Mouse (Mus musculus) embryonic facial prominence, embryonic 11.5 days (tissue): Measurements from ENCODE around the gene Insl6. TPM values are rescaled to one million over a fixed set of nuclear protein-coding genes. Genes with fewer than 3 reads are reported as not detected.
A peak's percentile ranks its signal among the peaks of the same experiment; 100 is the strongest.

Experiments
- ATAC-seq: fragments of 200-750 bp; cut with Nextera tagmentation; replicated peaks from 2 replicates; pipeline ENCODE4 v1.8.0; 2017; ENCODE audit warnings: low read depth; ENCODE audit not compliant: insufficient number of reproducible peaks, low FRiP score, low TSS enrichment
- DNase-seq: peaks from one replicate; pipeline ENCODE4 v3.0.0-alpha.2; 2015; ENCODE audit warnings: low spot score
- H3K27ac ChIP-seq: fragments of 300-500 bp; sonication (generic); replicated peaks from 2 replicates; pipeline ENCODE4 v1.5.1; 2014; ENCODE audit warnings: mild to moderate bottlenecking, low read depth, low read length, control low read depth
- H3K27me3 ChIP-seq: fragments of 300-500 bp; sonication (generic); 2 replicates; pipeline ENCODE4 v1.6.1; 2014; ENCODE audit warnings: mild to moderate bottlenecking, low read length, moderate library complexity, mixed read lengths; ENCODE audit not compliant: control insufficient read depth, insufficient read depth
- H3K36me3 ChIP-seq: fragments of 300-500 bp; sonication (generic); replicated peaks from 2 replicates; pipeline ENCODE4 v1.6.1; 2014; ENCODE audit warnings: low read depth, mild to moderate bottlenecking, low read length, moderate library complexity, mixed read lengths; ENCODE audit not compliant: control insufficient read depth, insufficient read depth
- H3K4me1 ChIP-seq: fragments of 300-500 bp; sonication (generic); 2 replicates; pipeline ENCODE4 v1.6.1; 2014; ENCODE audit warnings: low read length, mixed read lengths; ENCODE audit not compliant: control insufficient read depth, insufficient read depth
- H3K4me2 ChIP-seq: fragments of 300-500 bp; sonication (generic); 2 replicates; pipeline ENCODE4 v1.6.1; 2014; ENCODE audit warnings: low read depth, mild to moderate bottlenecking, control low read depth, low read length, moderate library complexity
- H3K4me3 ChIP-seq: fragments of 300-500 bp; sonication (generic); 2 replicates; pipeline ENCODE4 v1.5.1; 2014; ENCODE audit warnings: low read depth, low read length, control low read depth
- H3K9ac ChIP-seq: fragments of 300-500 bp; sonication (generic); replicated peaks from 2 replicates; pipeline ENCODE4 v1.6.1; 2014; ENCODE audit warnings: mild to moderate bottlenecking, control low read depth, low read length
- H3K9me3 ChIP-seq: fragments of 300-500 bp; sonication (generic); replicated peaks from 2 replicates; pipeline ENCODE4 v1.6.1; 2016; ENCODE audit warnings: mild to moderate bottlenecking, low read length, inconsistent platforms, mixed read lengths; ENCODE audit not compliant: control insufficient read depth
- WGBS: fragments of 180-500 bp; shearing (Covaris S2); extraction: QIAGEN DNeasy Blood & Tissue Kit; methylation state at CpG from one replicate; pipeline ENCODE4 v1.1.7; 2014; 5-methylcytosine and 5-hydroxymethylcytosine counted together
- polyA plus RNA-seq: library from polyadenylated mRNA; unstranded; fragments of >200 nt; fragmentation: Nextera tagmentation; extraction: Ambion mirVana; gene quantifications from 2 replicates; pipeline ENCODE4 v1.2.1, GENCODE M21; 2014

The Insl6 gene
- polyA plus RNA-seq, 1 experiment from 2014 or later, result 8.1 TPM

- DNase-seq (no peak), ATAC-seq (no peak)
- Histone ChIP-seq H3K4me2 (no peak overlapping the region), H3K9ac (no peak overlapping the region), H3K4me3 (no peak overlapping the region), H3K27me3 (no peaks in the 10 kb centered on the region), H3K36me3 (no peaks in the 10 kb centered on the region), H3K9me3 (no peaks in the 10 kb centered on the region), H3K27ac (no peak overlapping the region), H3K4me1 (no peaks in the 10 kb centered on the region)
Measured at GRCm38 (mm10) chr19:29344868-29345267, 19.7 kb upstream of the Insl6 start.

- Histone ChIP-seq H3K9me3 (no peaks in the 10 kb centered on the region), H3K27me3 (no peaks in the 10 kb centered on the region), H3K4me3 (no peak overlapping the region), H3K9ac (no peak overlapping the region), H3K36me3 (no peaks in the 10 kb centered on the region), H3K27ac (no peak overlapping the region), H3K4me1 (no peaks in the 10 kb centered on the region), H3K4me2 (no peak overlapping the region)
- ATAC-seq, result no peak
- DNase-seq, result no peak
- WGBS, result 91% methylated on average over 6 of the region's 6 CpGs
Measured at GRCm38 (mm10) chr19:29342281-29342680, 17.1 kb upstream of the Insl6 start.

GRCm38 (mm10) chr19:29341029-29341428, 15.9 kb upstream of the Insl6 start:
- no peak overlapping the region for H3K27ac ChIP-seq
- H3K9ac ChIP-seq, result no peak overlapping the region
- ATAC-seq (no peak), DNase-seq (no peak)
- H3K4me1 ChIP-seq, result no peaks in the 10 kb centered on the region
- H3K27me3 ChIP-seq, result no peaks in the 10 kb centered on the region
- H3K9me3 ChIP-seq, result no peaks in the 10 kb centered on the region
- no peak overlapping the region for H3K4me3 ChIP-seq
- 84% methylated on average over 4 of the region's 4 CpGs for WGBS
- H3K36me3 ChIP-seq, result no peaks in the 10 kb centered on the region
- no peak overlapping the region for H3K4me2 ChIP-seq

- no peaks in the 10 kb centered on the region for H3K4me1 ChIP-seq
- 87% methylated on average over 2 of the region's 2 CpGs for WGBS
- no peak for ATAC-seq
- no peak overlapping the region for H3K27ac ChIP-seq
- no peak overlapping the region for H3K4me3 ChIP-seq
- H3K9me3 ChIP-seq, result no peaks in the 10 kb centered on the region
- no peak overlapping the region for H3K9ac ChIP-seq
- H3K27me3 ChIP-seq, result no peaks in the 10 kb centered on the region; the same call in 1 of the 2 replicates
- no peak overlapping the region for H3K4me2 ChIP-seq
- no peaks in the 10 kb centered on the region for H3K36me3 ChIP-seq
- DNase-seq, result no peak
Measured at GRCm38 (mm10) chr19:29336624-29337023, 11.5 kb upstream of the Insl6 start.

- DNase-seq (peak; percentile 65), ATAC-seq (peak; percentile 56; the same call in 1 of the 2 replicates)
- no peak within 1 kb of the TSS for H3K27ac ChIP-seq
- no peaks in the 10 kb centered on the region for H3K9me3 ChIP-seq
- H3K27me3 ChIP-seq, result no peaks in the 10 kb centered on the region; the same call in 1 of the 2 replicates
- 3% methylated on average over 23 of the region's 23 CpGs for WGBS
- peak within 1 kb of the TSS; percentile 66 for H3K9ac ChIP-seq
- peak within 1 kb of the TSS; percentile 38 for H3K4me3 ChIP-seq
- no peaks in the 10 kb centered on the region for H3K36me3 ChIP-seq
- peak within 1 kb of the TSS; percentile 75 for H3K4me2 ChIP-seq
- H3K4me1 ChIP-seq, result no peaks in the 10 kb centered on the region
Measured at GRCm38 (mm10) chr19:29334068-29334745, 9.1 kb upstream of the Insl6 start, which contains the start of gene Rln1. Rln1 (minus strand) TSS chr19:29334670.

GRCm38 (mm10) chr19:29326822-29327552, 1.8 kb upstream of the Insl6 start:
- no peaks in the 10 kb centered on the region for H3K36me3 ChIP-seq
- WGBS, result 79% methylated on average over 13 of the region's 13 CpGs
- no peak overlapping the region for H3K4me3 ChIP-seq
- H3K9me3 ChIP-seq, result no peaks in the 10 kb centered on the region
- H3K9ac ChIP-seq, result no peak overlapping the region
- DNase-seq (no peak), ATAC-seq (no peak)
- no peaks in the 10 kb centered on the region for H3K4me1 ChIP-seq
- no peak overlapping the region for H3K4me2 ChIP-seq
- H3K27ac ChIP-seq, result no peak overlapping the region
- H3K27me3 ChIP-seq, result no peaks in the 10 kb centered on the region

- Histone ChIP-seq H3K36me3 (no peaks in the 10 kb centered on the region), H3K9ac (no peak overlapping the region), H3K27ac (no peak overlapping the region), H3K4me3 (no peak overlapping the region), H3K27me3 (no peaks in the 10 kb centered on the region), H3K4me1 (no peaks in the 10 kb centered on the region), H3K9me3 (no peaks in the 10 kb centered on the region), H3K4me2 (no peak overlapping the region)
- no peak for ATAC-seq
- DNase-seq, result no peak
- 90% methylated on average over 4 of the region's 4 CpGs for WGBS
Measured at GRCm38 (mm10) chr19:29326396-29326795, 1.2 kb upstream of the Insl6 start.

GRCm38 (mm10) chr19:29325852-29326180, 660 bp upstream of the Insl6 start:
- H3K27ac ChIP-seq, result no peak overlapping the region
- no peaks in the 10 kb centered on the region for H3K27me3 ChIP-seq
- H3K4me3 ChIP-seq, result no peak overlapping the region; the same call in 1 of the 2 replicates
- ATAC-seq (no peak), DNase-seq (no peak)
- H3K4me2 ChIP-seq, result peak overlapping the region; percentile 17; the same call in 1 of the 2 replicates
- WGBS, result 69% methylated on average over 9 of the region's 9 CpGs
- H3K9me3 ChIP-seq, result no peaks in the 10 kb centered on the region
- no peaks in the 10 kb centered on the region for H3K36me3 ChIP-seq
- H3K4me1 ChIP-seq, result no peaks in the 10 kb centered on the region
- no peak overlapping the region for H3K9ac ChIP-seq
